Mouse (Mus musculus): ENCODE data around the gene Ushbp1. TPM values are rescaled to one million over a fixed set of nuclear protein-coding genes. Genes with fewer than 3 reads are reported as not detected.

The Ushbp1 gene
- total RNA-seq, 4 experiments from 2014 or later: 3.5 to 6.3 (median 4.5) TPM

- no peak for DNase-seq (ENCODE audit: low spot score in 2 of 2)
Observed at GRCm38 (mm10) chr8:71394481-71394880, 1.1 kb downstream of the Ushbp1 start.

- DNase-seq (ENCODE audit: low spot score in 2 of 2): no peak
Observed at GRCm38 (mm10) chr8:71392871-71393270, 2.7 kb downstream of the Ushbp1 start.

GRCm38 (mm10) chr8:71392391-71392790, 3.2 kb downstream of the Ushbp1 start:
- DNase-seq (ENCODE audit: low spot score in 2 of 2): no peak

GRCm38 (mm10) chr8:71391696-71392095, 3.9 kb downstream of the Ushbp1 start:
- no peak for DNase-seq (ENCODE audit: low spot score in 2 of 2)

- no peak for DNase-seq (ENCODE audit: low spot score in 2 of 2)
Observed at GRCm38 (mm10) chr8:71388267-71388666, 7.3 kb downstream of the Ushbp1 start.

GRCm38 (mm10) chr8:71385212-71385835, 10.3 kb downstream of the Ushbp1 start:
- no peak for DNase-seq (ENCODE audit: low spot score in 2 of 2)

GRCm38 (mm10) chr8:71383860-71384259, 11.7 kb downstream of the Ushbp1 start:
- DNase-seq (ENCODE audit: low spot score in 2 of 2): no peak

- no peak for DNase-seq (ENCODE audit: low spot score in 2 of 2)
Observed at GRCm38 (mm10) chr8:71383396-71383795, 12.2 kb downstream of the Ushbp1 start.

- peak; percentile 85 to 90 for DNase-seq (ENCODE audit: low spot score in 2 of 2)
Observed at GRCm38 (mm10) chr8:71381971-71382961, 13.3 kb downstream of the Ushbp1 start.

- peak in 1 of 2 experiments; percentile 58 for DNase-seq (ENCODE audit: low spot score in 2 of 2)
Observed at GRCm38 (mm10) chr8:71381421-71381970, 14.1 kb downstream of the Ushbp1 start, which contains the start of gene Nr2f6. Gene Nr2f6 (minus strand): TSS chr8:71381960.

- no peak for DNase-seq (ENCODE audit: low spot score in 2 of 2)
Observed at GRCm38 (mm10) chr8:71380178-71381171, 15.1 kb downstream of the Ushbp1 start.

- no peak for DNase-seq (ENCODE audit: low spot score in 2 of 2)
Observed at GRCm38 (mm10) chr8:71379512-71380075, 16.0 kb downstream of the Ushbp1 start.

- no peak for DNase-seq (ENCODE audit: low spot score in 2 of 2)
Observed at GRCm38 (mm10) chr8:71379008-71379407, 16.6 kb downstream of the Ushbp1 start.

GRCm38 (mm10) chr8:71376423-71377030, 19.1 kb downstream of the Ushbp1 start:
- DNase-seq (ENCODE audit: low spot score in 2 of 2): no peak

- DNase-seq (ENCODE audit: low spot score in 2 of 2): peak in 1 of 2 experiments; percentile 63
Observed at GRCm38 (mm10) chr8:71375581-71376422, 19.8 kb downstream of the Ushbp1 start.

GRCm38 (mm10) chr8:71374616-71375206, 20.9 kb downstream of the Ushbp1 start:
- DNase-seq (ENCODE audit: low spot score in 2 of 2): no peak

- no peak for DNase-seq (ENCODE audit: low spot score in 2 of 2)
Observed at GRCm38 (mm10) chr8:71373000-71373399, 22.6 kb downstream of the Ushbp1 start.

GRCm38 (mm10) chr8:71372427-71372826, 23.2 kb downstream of the Ushbp1 start:
- no peak for DNase-seq (ENCODE audit: low spot score in 2 of 2)
